Mouse (Mus musculus) CD4-positive, CD25-positive, alpha-beta regulatory T cell, adult 2 months (primary cell): ENCODE measurements around the gene Syf2.

Source experiments
- DNase-seq: peaks from one replicate; pipeline ENCODE4 v3.0.0-alpha.2; 2012; ENCODE audit warnings: low read depth, low spot score

Gene Syf2

GRCm38 (mm10) chr4:134968605-134968976 lies 37.9 kb downstream of the Syf2 start:
- DNase-seq: no peak

- DNase-seq: peak; percentile 19
Observed at GRCm38 (mm10) chr4:134975261-134975928, 44.7 kb downstream of the Syf2 start.

DNA sequence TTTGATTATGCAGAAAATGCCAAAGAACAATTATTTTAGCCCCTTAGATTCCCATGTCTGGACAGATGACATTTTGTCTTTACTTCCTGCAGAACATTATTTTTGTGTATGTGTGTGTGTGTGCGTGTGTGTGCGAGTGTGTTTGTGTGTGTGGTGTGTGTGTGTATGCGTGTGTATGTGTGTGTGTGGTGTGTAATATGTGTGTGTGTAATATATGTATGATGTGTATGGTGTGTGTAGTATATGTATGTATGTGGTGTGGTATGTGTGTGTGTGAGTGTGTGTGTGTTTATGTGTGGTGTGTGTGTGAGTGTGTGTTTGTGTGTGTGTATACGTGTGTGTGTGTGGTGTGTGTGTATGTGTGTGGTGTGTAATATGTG lies 45.2 kb downstream of the Syf2 start:
- DNase-seq: no peak

- no peak for DNase-seq
Observed at GRCm38 (mm10) chr4:134978930-134979329, 48.2 kb downstream of the Syf2 start.

DNA sequence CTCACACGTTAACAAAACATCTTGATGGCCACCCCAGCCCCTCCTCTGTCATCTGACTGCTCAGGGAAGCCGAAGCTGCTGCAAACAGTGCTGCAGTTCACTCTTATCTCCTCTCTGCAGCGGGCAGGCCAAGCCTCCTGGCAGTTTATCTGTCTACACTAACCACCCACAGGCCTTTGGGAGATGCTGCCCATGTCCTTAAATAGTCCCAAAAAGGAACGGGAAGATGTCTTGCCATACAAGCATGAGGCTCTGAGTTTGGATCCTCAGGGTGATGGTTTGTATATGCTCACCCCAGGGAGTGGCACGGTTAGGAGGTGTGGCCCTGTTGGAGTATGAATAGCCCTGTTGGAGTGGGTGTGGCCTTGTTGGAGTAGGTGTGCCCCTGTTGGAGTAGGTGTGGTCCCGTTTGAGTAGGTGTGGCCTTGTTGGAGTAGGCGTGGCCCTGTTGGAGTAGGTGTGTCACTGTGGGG lies 51.3 kb downstream of the Syf2 start:
- DNase-seq: no peak

GRCm38 (mm10) chr4:134983136-134983535 lies 52.4 kb downstream of the Syf2 start:
- DNase-seq: no peak

DNA sequence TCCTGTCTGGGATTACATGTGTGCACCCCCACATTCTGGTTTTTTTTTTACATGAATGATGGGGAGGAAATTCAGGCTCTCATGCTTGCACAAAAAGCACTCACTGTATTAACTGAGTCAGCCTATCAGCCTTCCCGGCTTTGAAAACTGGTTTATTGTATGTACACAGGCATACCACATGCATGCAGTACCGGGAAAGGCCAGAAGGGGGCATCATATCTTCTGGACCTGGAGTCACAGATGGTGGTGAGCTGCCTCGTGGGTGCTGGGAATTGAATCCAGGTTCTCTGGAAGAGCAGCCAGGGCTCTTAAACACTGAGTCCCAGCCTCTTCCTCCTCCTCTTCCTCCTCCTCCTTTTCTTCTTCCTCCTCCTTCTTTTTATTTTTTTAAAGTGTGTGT lies 53.9 kb downstream of the Syf2 start:
- DNase-seq: peak; percentile 48

DNA sequence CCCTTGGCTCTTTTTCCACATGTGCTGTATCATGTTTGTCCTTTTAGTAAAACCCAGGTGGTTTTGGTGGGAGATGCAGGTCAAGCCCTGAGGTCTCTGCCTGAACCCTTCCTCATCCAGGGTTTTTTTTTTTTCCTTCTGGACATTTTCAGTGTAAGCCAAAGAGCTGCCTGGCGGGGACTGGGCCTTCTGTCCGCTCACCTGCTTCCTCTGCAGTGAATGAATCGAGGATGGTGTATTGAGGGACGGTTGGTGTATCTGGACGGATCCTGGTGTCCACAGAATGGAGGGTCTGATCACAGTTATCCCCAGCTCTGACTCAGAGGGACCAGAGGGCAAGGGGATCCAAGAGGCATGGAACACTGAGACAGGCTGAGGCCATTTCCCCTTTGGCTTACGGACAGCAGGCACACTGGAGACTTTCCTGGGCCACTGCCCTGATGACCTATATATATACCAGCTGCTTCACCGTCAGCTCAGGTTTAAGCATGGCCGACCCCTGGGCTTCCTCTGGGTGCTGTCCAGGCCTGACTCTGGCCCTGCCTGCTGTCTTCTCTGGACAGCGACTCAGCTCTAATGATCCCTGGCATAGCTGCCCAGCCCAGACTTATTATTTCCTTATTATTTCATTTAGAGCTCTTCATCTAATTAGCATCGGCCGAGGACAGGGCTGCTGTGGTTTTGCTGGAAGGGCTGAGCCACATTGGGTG lies 55.1 kb downstream of the Syf2 start:
- no peak for DNase-seq

DNA sequence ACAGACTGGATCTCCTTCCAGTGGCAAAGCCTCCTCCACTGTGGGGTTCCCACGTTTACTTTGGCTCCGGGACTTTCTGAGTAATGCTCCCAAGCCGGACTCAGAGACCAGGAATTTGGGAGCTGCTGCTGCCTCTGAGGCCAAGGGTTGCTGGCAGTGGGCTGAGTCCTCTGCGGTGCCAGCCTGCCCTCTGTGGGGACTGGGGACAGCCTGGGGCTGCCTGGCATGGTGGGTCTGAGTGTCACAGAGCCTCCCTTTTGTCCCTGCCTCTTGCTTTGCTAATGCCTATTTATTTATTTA lies 55.6 kb downstream of the Syf2 start:
- DNase-seq: no peak

DNA sequence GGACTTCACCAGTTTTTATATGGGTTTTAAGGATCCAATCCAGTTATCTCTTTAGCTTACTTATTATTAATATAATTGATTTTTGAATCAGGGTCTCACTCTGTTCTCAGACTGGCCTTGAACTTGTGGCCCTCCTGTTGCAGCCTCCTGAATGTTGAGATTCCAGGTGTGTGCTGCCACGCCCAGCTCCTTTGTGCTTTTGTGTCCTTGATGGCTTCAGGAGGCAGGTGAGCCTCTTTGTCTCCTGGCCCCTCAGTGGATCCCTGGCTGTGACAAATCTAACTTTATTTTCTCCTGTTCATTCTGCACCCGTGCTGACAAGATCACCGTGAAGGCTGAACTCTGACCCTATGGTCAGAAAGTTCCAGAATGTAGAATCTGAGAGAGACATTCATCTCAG lies 56.3 kb downstream of the Syf2 start:
- DNase-seq: no peak
